Mouse (Mus musculus): ENCODE results near the gene Gpr85. TPM values are rescaled to one million over a fixed set of nuclear protein-coding genes. Genes with fewer than 3 reads are reported as not detected.

Gpr85 gene
- polyA plus RNA-seq, 1 experiment: not detected

DNA sequence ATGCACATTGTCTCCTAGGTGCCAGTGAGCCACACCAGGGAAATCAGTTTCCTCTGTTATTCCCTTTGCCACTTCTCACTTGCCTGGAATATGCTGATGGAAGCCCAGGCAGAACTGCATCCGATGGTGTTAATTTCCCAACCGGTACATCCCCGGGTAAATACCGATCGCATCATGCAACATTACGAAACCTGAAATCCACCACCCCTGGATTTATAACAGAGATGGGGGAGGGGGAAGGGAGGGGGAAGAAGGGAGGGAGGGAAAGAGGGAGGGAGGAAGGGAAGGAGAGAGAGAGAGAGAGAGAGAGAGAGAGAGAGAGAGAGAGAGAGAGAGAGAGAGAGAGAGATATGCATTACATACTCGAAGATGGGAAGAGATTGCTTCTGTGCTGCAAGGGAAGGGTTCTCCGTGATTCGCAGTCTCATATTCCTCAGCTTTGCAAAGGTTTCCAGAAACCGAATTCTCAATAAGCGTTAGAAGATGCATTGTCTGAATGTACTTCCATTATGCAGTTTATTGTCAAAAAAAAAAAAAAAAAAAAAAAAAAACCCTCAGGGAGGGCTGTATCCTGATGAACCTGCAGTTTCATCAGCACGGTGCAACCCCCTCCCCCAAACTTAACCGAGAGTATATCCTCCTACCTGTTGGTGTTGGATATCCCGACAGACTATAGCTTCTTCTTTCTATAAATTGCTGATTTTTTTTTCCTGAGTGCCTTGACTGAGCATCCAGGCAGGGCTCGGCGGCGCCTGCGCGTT, 1.6 kb downstream of the Gpr85 start:
- H3K4me3 ChIP-seq (ENCODE audit: insufficient read depth, low read depth, low read length): peak overlapping the region; percentile 56
- H3K4me1 ChIP-seq (ENCODE audit: control insufficient read depth, insufficient read depth, insufficient read length, low read length): no peaks in the 10 kb centered on the region; the same call in 1 of the 2 replicates
- no peak overlapping the region for H3K27ac ChIP-seq (replicated peaks; ENCODE audit: low read depth, low read length)

DNA sequence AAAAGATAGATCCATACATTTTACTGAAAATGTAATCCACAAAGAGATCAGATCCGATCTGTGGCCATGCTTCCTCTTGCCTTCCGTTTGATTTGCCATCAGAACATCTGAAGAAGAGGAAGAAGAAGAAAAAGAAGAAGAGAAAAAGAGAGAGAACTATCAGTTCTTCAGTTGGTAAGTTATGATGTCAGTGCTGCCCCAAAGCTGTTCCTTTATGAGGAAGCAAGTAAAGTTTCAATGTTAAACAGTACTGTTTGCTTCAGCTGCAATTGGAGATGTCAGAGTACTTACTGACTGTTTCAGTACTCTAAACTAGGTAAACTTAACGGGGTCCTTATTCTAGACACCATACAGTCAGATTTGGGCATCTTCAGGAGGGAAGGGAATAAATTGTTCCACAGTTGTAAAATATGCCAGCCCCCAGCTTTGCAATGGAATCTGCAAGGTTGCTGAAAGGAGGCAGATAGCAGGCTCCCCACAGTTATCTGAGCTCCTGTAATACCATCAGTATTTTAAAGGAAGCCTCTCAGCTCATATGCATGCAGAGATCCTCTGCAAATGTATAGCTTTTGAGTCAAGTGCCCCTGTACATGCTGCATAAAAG, 2.7 kb downstream of the Gpr85 start:
- H3K27ac ChIP-seq (replicated peaks; ENCODE audit: low read depth, low read length): no peak overlapping the region
- H3K4me1 ChIP-seq (ENCODE audit: control insufficient read depth, insufficient read depth, insufficient read length, low read length): no peaks in the 10 kb centered on the region; the same call in 1 of the 2 replicates
- no peak overlapping the region for H3K4me3 ChIP-seq (ENCODE audit: insufficient read depth, low read depth, low read length)

DNA sequence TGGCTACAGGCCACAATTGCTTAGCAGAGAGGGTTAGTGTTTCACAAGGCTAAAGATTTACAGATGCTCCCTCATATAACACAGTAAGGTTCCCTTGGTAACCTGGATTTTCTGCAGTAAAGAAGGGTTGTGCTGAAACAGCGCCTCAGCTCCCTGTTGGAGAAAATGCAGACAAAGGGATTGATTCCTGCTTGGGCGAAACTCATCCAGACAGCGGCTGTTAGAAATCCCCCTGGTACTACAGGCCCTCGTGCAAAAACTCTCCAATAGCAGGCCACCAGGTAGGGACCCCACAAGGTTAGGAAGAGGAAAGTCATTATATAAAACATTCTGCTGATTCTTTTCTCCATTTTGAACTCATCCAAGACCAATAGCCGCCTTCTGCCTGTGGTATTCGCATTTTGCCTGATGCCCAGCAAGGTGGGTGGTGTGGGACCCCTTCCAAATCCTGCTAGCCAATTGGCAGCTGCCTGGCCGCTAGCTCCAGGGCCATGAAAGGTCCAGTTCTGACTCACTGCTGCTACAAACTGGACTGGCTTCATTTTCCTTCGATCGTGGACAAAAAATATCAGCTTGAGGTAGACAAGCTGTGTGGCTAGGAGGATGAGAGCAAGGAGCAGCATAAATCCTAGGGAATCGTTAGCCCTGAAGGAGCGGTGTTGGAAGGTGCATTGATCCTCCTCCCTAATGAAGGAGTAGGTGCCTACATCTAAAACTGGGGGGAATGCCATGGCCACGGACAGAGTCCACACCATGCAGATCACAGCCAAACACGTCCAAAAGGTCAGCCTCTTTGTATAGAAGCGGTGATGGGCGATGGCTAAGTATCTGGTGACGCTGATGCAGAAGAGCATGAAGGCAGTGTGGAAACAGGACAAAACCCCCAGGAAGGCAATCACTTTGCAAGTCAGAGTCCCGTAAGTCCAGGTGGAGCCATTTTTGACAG, 3.7 kb downstream of the Gpr85 start:
- Histone ChIP-seq H3K27ac (replicated peaks; ENCODE audit: low read depth, low read length) (no peak overlapping the region), H3K4me3 (ENCODE audit: insufficient read depth, low read depth, low read length) (no peak overlapping the region)

DNA sequence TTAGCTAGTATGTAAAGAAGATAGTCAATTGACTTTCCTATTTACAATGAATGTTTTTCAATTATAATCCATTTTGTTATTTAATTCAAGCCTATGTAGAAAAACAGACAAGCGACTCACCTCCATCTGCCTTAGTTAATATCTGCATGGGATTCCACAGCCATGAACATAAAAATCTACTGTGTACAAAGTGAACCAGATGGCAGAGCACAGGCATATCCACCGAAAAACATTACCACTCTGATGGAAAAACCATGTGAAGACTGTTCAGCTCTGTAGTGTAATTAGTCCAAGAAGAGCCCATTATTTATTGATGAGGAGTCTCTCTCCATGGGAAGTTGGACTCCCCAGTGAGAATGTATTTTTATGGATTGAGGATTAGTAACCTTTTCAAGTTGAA, 7.0 kb downstream of the Gpr85 start:
- no peak overlapping the region for H3K4me3 ChIP-seq (ENCODE audit: insufficient read depth, low read depth, low read length)
- H3K27ac ChIP-seq (replicated peaks; ENCODE audit: low read depth, low read length): no peak overlapping the region
- no peaks in the 10 kb centered on the region; the same call in 1 of the 2 replicates for H3K4me1 ChIP-seq (ENCODE audit: control insufficient read depth, insufficient read depth, insufficient read length, low read length)

More for the DNA sequence above, 3.7 kb downstream of the Gpr85 start:
- no peaks in the 10 kb centered on the region; the same call in 1 of the 2 replicates for H3K4me1 ChIP-seq (ENCODE audit: control insufficient read depth, insufficient read depth, insufficient read length, low read length)

DNA sequence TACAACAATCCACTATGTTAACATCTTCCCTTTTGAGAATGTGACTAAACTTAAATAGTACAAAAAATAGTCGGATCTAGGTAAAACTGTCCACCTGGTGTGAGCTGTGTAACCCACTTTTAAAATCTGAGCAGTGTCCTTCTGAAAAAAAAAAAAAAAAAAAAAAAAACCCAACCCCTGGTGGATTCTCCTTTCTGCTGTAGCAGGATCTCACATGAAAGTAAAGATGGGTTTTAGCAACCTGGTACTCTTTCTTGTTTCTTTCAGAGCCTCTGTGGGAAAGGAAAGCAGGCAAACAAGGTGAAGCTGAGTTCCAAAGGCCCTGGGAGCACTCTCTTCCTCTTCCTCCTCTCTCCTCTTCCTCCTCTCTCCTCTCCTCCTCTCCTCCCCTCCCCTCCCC, 10.9 kb downstream of the Gpr85 start:
- H3K4me1 ChIP-seq (ENCODE audit: control insufficient read depth, insufficient read depth, insufficient read length, low read length): no peaks in the 10 kb centered on the region
- no peak overlapping the region for H3K27ac ChIP-seq (replicated peaks; ENCODE audit: low read depth, low read length)
- H3K4me3 ChIP-seq (ENCODE audit: insufficient read depth, low read depth, low read length): no peak overlapping the region

DNA sequence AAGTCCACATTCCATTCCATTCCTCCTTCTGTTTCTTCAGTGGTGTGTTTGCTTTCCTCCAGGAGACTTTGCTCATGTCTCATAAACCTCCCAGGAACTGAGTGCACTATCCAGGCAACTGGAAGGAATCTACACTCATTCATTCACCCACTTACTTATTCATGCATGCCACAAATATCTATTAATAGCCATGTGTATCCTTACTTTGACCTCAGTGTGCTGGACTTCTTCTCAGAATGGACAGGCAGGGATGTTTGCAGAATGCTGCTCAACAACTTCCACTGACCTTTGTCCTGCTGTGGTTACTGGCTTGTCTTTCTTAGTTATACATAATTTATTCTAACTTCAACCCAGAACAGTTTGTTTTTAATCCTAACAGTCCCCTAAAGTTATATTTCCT, 23.1 kb downstream of the Gpr85 start:
- Histone ChIP-seq H3K4me1 (ENCODE audit: control insufficient read depth, insufficient read depth, insufficient read length, low read length) (no peaks in the 10 kb centered on the region), H3K27ac (replicated peaks; ENCODE audit: low read depth, low read length) (no peak overlapping the region), H3K4me3 (ENCODE audit: insufficient read depth, low read depth, low read length) (no peak overlapping the region)

DNA sequence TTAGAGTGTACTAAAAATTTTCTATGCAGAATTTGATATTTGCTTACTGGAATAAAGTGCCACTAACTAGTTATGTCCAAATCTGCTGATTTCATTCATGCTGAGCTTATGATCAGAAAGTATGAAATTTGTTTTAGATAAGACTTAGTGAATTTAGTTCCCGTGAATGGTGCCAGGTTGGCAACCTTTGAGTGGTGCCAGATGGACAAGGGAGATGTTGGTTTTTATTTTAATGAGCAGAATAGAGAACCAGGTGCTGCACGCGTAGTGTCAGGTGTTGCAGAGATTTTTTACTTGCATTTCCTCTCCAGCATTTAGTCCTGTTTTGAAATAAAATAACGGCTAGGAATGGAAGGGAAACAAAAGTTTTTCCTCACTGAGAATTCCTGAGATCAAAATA, 27.6 kb downstream of the Gpr85 start:
- Histone ChIP-seq H3K4me1 (ENCODE audit: control insufficient read depth, insufficient read depth, insufficient read length, low read length) (no peaks in the 10 kb centered on the region), H3K4me3 (ENCODE audit: insufficient read depth, low read depth, low read length) (no peak overlapping the region), H3K27ac (replicated peaks; ENCODE audit: low read depth, low read length) (no peak overlapping the region)

DNA sequence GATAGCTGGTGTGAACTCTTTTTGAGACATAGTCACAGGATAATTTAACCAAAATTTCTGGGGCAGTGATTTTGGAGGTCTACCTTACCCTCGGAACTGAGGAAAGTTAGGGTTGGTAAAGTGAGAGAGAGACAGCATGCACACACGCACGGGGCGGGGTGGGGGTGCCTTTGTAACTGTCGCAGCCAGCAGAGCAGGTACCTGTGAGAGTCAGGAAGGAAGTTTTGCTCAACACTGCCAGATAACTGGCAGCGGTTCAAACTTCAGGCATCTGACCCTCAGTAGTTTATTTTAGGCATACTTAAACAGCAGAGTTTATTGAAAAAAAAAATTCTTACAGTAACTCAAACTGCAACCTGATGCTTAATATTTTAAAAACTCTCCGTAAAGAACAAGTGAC, 39.7 kb downstream of the Gpr85 start:
- Histone ChIP-seq H3K4me1 (ENCODE audit: control insufficient read depth, insufficient read depth, insufficient read length, low read length) (no peaks in the 10 kb centered on the region), H3K27ac (replicated peaks; ENCODE audit: low read depth, low read length) (no peak overlapping the region), H3K4me3 (ENCODE audit: insufficient read depth, low read depth, low read length) (no peak overlapping the region)

DNA sequence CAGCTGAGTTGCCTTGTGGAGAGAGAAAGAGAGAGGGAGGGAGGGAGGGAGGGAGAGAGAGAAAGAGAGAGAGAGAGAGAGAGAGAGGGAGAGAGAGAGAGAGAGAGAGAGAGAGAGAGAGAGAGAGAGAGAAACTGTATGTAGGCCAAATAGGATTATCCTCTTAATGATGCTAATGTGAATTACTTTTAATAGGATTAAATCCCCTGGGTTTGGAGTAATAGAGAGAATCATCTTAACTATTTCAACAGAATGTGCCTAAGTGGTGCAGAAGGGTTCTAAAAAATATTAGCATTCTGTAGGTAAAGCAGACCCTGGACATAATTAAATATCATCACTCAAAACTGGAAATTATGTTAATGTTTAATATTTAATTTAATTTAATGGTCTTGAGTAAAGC, 42.4 kb downstream of the Gpr85 start:
- H3K27ac ChIP-seq (replicated peaks; ENCODE audit: low read depth, low read length): no peak overlapping the region
- no peaks in the 10 kb centered on the region for H3K4me1 ChIP-seq (ENCODE audit: control insufficient read depth, insufficient read depth, insufficient read length, low read length)
- H3K4me3 ChIP-seq (ENCODE audit: insufficient read depth, low read depth, low read length): no peak overlapping the region

Other genes with a start within 250 kb of the Gpr85 start
- 15.5 and 17.8 TPM in 2 replicates for gene Tmem168, start 231.8 kb downstream of the Gpr85 start, polyA plus RNA-seq (2012; ENCODE audit: insufficient read depth, insufficient read length, missing spikeins)
- gene Bmt2, start 162.0 kb downstream of the Gpr85 start, polyA plus RNA-seq (2012; ENCODE audit: insufficient read depth, insufficient read length, missing spikeins): 6.3 and 6.5 TPM in 2 replicates
- gene 2610001J05Rik, start 31.6 kb upstream of the Gpr85 start, polyA plus RNA-seq (2012; ENCODE audit: insufficient read depth, insufficient read length, missing spikeins): 56.6 and 73.6 TPM in 2 replicates